Mouse (Mus musculus) G1E (cell line): ENCODE data around the gene Lmtk2.

Experiments used
- CTCF ChIP-seq: IDR thresholded peaks from 2 replicates; pipeline ENCODE4 v1.5.1; 2012; ENCODE audit warnings: low read depth, low read length, inconsistent platforms, mixed read lengths
- POLR2AphosphoS5 ChIP-seq: IDR thresholded peaks from 2 replicates; pipeline ENCODE4 v1.6.1; 2012; ENCODE audit warnings: low read depth, low read length, inconsistent platforms; ENCODE audit not compliant: insufficient replicate concordance
- TAL1 ChIP-seq: conservative IDR thresholded peaks from 2 replicates; pipeline ENCODE4 v1.6.1; 2012; ENCODE audit warnings: low read depth, low read length, inconsistent platforms, mixed read lengths

DNA sequence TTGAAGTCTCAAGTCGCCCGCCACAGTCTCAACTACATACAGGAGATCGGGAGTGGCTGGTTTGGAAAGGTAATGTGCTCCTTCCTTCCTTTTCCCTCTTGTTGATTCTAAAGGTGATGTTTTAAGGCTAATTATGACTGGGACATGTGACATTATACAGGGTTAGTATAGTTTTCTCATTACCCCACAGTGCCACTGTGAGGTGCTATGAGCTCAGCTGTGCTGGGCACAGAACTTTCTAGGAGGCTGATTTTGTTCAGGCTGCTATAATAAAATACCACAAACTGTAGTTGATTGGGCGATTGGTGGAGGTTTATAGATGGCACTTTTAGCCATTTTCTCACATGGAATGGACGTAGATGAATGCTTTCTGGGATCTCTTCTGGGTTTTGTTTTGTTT is 43.3 kb downstream of the Lmtk2 start:
- TF ChIP-seq TAL1 = no peak
- no peak for TF ChIP-seq POLR2AphosphoS5
- no peak for TF ChIP-seq CTCF
